Mouse (Mus musculus): ENCODE results near the gene Ache.

Ache gene

DNA sequence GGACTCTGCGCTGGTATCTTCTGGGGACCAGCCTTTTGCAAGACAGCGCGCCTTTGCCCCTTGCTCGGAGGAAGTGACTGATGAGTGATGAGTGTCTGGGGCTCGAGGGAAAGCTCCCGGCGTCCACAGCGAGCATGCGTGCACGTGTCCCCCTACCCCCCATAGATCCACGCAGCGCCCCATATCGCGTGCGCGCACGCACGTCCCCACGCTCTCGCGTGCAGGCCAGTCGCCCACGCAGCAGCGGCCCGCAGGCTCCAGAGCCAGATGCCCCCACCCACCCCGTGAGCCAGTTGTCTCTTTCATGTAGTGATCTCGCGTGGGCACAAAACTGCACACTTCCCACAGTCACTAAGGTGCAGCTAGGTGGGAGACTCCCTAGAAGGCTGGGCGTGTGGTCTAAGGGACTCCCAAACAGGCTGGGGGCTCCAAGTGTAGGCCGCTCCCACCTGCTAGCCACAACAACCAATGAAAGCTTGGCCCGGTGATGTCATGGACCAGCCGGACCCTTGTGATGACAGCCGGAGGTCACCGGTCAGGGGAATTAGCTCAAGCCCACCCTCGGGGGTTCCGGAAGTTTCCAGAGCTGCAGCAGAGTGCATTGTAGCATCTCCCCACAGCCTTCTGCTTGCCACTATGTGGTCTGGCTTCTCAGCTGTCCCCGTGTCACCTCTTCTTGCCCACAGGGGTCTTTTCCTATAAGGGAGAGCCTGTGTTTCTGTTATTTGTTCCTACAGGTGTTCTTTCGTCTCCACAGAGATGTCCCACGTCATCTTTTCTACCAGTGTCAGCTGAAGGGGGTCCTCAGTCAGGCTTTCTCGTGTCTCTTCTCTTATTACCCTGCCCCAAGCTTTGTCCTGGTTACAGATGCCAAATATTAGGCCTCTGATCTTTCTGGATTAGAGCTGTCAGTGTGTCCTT, at the start of gene Ache:
Gene Ache (plus strand): TSS at position 488 of the 921 bp plus-strand sequence.
- DNase-seq = peak; percentile 83

DNA sequence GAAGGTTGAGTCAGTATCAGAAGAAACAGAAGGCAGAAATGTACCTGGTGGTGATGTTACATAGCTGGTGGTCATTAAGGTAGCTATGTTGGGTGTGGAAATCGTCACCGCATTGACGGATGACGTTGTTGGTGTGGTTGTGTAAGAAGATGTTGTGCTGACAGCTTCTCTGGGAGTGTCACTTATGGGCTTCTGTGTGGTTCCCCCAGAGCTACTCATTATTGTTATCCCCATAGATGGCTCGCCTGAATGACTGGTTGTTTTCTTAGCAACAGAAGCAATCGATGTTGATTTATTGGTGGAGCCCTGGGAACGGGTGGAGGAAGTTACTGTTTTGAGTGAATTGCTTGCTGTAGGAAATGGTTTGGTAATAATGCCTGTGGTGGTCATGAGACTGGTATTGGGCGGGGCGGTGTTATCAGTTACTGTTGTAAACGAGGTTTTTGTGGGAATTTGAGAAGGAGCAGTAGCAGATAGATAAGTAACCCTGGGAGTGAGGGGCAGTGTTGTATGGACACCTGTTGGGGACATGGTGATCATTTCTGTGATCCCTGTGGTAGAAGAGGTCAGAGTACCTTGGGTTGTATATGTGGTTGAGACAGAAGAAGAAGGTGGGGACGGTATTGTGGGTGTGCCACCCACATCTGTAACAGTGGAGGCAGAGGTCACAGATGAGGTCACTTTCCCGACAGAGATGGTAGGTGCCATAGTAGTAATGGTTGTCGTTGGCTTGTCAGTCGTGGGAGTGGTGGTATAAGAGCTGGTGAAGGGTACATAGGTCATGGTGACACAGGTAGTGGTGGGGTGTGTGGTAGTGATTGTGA, 23.2 kb upstream of the Ache start:
- no peak for DNase-seq

DNA sequence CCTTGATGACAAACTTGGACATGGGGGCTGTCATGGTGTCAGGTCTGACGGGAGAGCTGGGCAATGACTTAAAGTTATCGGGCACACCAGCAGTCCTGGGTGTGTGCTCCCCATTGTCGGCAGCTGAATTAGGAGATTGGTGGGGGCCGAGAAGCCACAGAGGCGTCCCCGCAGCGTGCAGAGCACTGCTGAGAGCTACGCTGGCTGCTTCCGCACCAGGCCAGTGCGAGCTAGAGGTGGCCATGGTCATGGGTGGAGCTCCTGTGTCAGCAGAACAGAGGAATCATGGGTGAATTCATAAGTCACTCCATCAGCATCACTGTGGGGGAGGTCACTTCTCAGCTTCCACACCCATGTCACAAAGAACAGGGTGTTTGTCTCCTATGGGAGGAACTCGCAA, 22.5 kb upstream of the Ache start:
- no peak for DNase-seq

DNA sequence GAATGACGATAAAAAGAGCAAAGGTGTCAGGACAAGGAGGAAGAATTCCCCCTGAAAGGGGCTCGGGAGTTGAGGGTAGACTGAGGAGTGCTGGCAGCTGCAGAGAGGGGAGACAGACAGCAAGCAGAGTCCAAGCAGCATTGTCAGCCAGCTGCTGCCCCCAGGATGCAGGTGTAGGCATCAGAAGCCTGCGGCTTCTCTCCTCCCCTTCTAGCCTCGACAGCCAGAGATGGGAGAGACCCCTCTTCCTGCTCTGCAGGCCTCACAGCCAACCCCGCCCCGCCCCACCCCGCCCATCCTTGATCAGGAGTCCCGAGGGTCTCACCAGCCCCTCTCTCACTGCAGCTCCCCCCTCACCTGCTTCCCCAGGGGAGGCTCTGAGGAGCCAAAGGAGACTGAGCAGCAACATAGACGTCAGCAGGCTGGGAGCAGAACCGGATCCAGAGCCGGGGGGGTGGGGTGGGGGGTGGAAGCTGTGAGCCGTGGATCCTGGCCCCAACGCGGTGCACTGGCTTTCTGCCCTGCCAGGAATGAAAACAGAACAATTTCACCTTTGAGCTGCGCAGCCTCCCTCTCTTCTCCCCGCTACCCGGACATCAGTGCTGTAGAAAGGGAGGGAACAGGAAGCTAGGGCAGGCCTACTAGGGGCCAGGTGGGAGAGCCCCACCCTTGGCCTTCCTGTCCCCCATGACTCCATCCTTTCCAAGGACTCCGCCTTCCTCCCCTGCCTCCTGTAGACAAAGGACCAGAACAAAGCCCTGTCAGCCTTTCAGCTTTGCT, 19.0 kb upstream of the Ache start:
- no peak for DNase-seq

DNA sequence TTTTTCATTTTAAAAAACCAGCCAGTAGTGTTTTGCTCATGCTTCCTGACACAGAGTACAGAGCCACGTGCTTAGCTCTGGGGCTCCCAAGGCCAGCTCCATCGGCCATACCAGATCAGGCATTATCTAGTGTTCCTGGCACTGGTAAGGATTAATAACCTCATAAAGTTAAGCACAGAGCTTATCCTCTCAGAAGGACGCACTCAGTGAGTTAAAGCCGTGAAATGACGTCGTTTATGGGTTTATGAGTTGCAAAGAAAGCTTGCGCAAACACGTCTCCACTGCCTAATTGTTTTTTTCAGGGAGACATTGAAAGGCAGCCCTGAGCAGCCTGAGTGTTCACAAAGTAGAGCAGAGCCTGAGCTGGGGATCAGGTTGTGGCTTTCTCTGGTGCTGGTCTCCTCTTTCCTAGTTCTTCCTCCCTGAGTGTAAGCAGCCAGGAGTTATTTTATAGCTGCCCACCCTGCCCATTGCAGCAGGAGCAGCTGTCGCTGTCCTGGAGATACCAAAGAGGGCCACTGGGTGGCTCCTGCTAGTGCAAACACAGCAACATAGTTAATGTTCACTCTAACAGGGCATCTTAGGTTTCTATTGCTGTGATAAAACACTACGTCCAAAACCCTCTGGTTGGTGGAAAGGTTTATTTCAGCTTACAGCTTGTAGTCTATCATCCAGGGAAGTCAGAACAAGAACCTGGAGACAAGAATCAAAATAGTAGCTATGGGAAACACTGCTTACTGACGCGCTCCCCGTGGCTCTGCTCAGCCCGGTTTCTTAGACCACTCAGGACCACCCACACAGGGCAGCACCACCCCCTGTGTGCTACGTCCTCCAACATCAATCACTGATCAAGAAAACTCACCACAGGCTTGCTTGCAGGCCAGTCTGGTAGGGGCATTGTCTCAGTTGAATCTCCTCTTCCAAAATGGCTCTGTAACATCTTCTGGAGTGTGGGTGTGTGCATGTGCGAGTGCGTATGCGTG, 9.7 kb upstream of the Ache start:
- DNase-seq = peak; percentile 2

DNA sequence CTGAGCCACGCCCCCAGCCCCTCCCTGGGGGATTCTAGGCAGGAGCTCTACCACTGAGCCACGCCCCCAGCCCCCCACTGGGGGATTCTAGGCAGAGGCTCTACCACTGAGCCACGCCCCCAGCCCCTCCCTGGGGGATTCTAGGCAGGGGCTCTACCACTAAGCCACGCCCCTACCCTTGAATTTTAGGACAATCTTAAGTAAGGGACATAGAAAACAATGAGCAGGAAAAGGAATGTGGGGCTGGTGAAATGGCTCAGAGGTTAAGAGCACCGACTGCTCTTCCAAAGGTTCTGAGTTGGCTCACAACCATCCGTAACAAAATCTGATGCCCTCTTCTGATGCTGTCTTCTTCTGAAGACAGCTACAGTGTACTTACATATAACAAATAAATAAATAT, 2.9 kb upstream of the Ache start:
- DNase-seq = peak; percentile 7

DNA sequence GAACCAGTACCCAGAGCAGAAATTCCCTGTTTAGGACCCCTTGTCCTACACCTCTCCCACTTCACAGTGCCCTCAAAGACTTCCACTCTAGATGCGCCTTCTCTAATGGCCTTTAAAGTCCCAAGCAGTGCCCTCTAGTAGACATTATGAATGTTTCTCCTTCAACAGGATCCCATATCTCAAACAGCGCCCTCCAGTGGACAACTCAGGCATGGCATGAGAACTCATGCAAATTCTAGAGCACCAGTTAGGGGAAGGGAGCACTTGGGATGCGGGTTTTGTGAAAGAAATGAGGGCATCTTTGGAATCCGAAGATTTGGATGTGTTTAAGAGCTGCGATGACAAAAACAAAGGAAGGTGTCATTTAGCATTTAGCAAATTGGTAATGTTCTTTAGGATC, 2.3 kb upstream of the Ache start:
- DNase-seq = peak; percentile 54

DNA sequence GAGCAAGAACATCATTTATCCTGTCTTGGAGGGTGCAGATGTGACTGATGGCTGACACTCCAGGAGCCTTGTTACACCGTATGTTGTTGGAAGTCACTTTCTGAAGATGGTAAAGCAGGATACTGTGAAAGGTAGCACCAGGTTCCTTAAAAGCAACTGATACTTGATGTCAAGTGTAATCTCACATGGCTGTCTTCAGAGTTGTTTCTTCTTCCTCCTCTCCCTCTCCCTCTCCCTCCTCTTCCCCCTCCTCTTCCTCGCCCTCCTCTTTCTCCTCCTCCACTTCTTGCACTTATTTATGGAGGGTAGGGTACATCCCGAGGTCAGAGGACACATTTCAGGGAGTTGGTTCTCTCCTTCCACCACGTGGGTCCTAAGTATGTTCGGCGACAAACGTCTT, 1.3 kb upstream of the Ache start:
- DNase-seq = peak; percentile 21

DNA sequence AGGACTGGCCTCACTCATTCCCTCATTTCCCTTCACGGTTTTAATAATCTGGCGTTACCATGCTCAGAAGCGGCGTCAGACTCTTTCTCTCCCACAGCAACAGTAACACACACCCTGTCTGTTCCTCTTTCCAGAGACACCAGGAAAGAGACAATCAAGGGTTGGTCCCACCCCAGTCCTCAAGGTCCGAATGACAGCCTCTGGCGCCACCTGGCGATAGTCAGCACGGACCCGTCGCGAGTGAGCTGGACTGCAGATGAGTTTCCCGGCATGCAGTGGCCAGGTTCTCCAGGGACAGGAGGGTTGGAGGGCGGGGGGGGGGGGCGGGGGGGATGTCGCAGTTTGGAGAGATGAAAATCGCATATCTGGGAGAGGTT, 676 bp upstream of the Ache start:
- peak; percentile 95 for DNase-seq

DNA sequence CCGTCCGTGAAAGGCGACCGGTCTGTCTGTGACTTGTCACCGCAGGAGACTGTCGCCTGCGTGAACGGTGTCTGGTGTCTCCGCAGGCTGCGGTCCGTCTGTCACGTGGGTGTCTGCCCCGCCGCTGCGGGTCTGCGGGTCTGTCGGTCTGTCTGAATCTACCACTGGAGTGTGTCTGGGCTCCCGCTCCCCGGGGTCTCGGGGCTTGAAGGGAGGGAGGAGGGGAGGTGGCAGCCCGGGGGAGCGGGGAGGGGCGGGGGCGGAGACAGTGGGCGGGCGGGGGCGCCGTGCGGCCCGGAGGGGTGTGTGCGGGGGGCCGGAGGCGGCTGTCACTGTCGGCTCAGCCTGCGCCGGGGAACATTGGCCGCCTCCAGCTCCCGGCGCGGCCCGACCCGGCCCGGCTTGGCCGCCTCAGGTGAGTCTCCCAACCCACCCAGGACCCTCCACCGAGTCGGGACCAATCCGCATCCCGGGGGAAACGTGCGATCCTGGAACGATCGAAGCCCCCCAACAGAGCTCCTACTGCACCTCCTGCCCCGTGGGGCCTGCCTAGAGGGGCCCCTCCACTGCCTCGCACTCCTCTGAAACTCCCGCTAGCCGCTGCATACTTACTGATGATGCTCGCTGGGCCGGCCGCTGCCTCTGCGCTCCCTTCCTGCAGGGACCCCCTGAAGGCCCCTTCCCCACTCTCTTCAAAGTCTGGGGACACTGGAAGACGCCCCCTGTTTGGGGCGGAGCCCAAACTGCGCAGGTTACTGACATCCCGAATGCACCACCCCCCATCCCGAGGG, 829 bp downstream of the Ache start:
- DNase-seq = peak; percentile 67

DNA sequence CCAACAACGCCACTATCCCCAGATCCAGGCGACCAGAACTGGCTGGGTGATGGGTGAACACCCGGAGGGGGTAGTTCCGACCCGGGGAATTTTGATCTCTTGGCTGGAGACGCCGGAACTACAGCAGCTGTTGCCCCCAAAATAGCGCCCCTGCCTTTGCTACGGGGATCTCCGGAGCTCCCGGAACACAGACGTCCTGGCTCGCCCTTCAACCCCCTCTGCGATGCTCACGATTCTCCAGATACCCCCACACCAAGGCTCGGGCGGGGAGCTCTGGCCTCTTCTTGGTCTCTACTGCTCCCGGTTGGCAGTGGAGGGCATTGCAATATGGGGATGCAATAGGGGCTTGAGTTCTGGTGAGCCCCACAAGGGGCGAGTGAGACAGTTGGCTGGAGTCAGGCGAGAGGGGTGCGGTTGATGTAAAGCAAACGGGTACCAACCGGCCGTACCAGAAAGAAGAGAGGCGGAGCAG, 1.7 kb downstream of the Ache start:
- peak; percentile 65 for DNase-seq

DNA sequence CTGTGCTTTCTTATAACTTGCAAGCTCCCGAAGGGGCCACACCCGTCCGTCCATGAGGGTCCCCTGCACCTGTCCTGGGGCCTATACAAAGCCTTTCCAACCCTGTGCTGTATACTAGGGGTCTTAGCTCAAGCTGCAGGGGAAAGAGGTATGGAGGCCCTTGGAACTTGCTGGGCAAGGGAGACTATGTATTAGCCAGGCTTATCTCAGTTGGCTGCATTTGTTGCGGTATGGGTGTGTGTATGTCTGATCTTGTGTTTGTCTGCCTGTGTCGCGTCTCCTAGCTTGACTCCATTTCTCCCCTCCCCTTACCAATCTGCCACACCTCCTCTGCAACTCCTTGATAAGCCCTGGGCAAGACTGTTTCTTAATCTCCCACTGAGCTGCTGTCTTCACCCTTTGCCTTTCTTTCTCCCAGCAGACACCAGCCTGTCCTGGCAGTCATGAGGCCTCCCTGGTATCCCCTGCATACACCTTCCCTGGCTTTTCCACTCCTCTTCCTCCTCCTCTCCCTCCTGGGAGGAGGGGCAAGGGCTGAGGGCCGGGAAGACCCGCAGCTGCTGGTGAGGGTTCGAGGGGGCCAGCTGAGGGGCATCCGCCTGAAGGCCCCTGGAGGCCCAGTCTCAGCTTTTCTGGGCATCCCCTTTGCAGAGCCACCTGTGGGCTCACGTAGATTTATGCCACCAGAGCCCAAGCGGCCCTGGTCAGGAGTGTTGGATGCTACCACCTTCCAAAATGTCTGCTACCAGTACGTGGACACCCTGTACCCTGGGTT, 2.5 kb downstream of the Ache start:
- peak; percentile 24 for DNase-seq

DNA sequence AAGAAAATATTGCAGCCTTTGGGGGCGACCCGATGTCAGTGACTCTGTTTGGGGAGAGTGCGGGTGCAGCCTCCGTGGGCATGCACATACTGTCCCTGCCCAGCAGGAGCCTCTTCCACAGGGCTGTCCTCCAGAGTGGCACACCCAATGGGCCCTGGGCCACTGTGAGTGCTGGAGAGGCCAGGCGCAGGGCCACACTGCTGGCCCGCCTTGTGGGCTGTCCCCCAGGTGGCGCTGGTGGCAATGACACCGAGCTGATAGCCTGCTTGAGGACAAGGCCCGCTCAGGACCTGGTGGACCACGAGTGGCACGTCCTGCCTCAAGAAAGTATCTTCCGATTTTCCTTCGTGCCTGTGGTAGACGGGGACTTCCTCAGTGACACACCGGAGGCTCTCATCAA, 3.4 kb downstream of the Ache start:
- DNase-seq = peak; percentile 71

DNA sequence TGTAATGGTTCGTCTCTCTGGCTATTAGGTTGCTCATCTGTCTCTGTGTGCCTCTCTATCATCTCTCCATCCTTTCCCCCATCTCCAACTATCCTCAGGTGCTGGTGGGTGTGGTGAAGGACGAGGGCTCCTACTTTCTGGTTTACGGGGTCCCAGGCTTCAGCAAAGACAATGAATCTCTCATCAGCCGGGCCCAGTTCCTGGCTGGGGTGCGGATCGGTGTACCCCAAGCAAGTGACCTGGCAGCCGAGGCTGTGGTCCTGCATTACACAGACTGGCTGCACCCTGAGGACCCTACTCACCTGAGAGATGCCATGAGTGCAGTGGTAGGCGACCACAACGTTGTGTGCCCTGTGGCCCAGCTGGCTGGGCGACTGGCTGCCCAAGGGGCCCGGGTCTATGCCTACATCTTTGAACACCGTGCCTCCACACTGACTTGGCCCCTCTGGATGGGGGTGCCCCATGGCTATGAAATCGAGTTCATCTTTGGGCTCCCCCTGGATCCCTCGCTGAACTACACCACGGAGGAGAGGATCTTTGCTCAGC, 4.1 kb downstream of the Ache start:
- peak; percentile 28 for DNase-seq

DNA sequence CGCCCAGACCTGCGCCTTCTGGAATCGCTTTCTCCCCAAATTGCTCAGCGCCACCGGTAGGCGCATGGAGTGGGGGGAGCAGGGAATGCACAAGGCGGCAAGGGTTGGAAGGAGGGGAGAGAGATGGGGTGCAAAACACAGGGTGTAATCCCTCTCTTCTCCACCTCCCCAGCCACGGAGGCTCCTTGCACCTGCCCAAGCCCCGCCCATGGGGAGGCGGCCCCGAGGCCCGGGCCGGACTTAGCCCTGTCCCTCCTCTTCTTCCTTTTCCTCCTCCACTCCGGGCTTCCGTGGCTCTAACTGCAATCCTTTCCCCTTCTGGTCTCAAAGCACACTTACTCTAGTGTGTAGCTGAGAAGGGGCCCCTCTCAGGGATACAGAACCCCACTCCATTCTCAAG, 6.0 kb downstream of the Ache start:
- peak; percentile 84 for DNase-seq

DNA sequence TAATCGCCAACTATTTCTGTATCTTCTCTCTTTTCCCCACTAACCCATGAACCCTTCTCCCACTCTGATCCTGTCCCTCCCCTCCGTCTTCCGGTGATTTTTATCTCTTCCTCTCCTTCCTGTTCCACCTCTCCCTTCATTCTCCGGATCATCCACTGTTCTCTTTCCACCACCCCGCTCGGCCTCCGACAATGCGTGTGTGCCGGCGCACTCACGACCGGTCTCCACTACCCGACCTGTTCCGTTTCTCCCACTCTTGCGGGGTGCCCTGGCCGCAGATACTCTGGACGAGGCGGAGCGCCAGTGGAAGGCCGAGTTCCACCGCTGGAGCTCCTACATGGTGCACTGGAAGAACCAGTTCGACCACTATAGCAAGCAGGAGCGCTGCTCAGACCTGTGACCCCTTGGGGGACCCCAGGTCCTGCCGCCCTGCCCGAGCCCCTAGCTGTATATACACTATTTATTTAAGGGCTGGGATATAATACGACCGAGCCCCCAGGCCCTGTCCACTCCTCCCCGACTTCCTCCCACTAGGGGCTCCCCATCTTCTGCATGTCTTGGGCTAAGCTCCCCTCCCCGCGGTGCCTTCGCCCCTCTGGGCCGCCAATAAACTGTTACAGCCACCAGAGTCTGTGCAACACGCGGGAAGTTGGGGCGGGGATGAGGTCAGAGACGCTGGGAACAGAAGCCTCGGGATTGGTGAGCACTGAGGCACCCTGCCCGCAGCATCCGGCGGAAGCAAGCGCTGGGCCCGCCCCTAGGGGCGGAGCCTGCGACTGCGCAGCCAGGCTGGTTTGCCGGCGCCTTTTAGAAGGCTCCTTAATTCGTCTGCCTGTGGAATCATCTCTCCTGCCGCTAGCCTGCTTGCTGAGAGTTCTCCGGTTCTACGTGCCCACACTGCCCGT, 6.8 kb downstream of the Ache start, which contains the start of gene Ufsp1:
Gene Ufsp1 (plus strand): TSS at position 791 of the 905 bp plus-strand sequence.
- DNase-seq = peak; percentile 95

DNA sequence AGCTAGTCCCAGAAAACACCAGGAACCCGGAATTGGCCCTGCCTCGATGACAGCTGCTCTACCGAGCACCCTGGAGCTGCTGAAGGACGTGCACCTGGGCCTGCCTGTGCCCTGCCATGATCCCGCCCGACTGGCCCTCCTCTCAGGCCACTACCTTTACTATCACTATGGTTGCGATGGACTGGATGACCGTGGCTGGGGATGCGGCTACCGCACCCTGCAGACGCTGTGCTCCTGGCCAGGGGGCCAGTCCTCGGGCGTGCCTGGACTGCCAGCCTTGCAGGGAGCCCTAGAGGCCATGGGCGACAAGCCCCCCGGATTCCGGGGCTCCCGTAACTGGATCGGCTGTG, 7.4 kb downstream of the Ache start:
- DNase-seq = no peak

DNA sequence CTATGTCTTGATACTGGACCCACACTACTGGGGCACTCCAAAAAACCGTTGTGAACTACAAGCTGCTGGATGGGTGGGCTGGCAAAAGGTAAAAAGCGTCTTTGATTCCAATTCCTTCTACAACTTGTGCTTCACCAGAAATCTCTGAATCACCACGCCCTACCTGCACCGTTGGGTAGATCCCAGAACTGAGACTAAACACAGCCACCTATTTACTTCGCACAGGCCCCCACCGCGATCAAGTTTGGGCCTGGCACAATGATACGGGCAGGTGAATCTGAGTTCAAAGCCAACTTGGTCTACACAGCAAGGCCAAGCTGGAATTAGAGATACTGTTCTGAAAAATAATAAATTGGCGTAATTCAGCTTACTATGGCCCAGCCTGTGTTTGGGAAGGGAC, 8.0 kb downstream of the Ache start:
- DNase-seq = no peak

DNA sequence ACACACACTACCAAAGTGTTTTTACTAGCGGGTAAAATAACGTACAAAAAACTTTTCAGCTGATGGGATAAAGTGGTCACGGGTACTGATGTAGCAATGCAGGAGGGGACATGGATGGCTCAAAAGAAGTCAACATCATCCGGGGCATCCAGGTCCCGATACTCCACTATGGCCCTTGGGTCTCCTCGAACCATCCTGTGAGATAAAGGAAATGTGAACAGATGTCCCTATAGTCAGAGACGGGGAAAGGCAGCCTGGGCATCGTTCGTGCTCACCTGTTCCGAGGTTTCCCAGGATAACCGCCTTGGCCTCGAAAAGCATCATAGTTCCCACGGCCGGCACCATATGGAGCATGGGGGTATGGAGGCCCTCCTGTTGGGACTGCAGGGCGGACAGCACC, 8.4 kb downstream of the Ache start:
- DNase-seq = peak; percentile 16

All from cerebellum, adult 8-10 months (tissue).